Mouse (Mus musculus): ENCODE data around the gene Gm5134. TPM values are rescaled to one million over a fixed set of nuclear protein-coding genes. Genes with fewer than 3 reads are reported as not detected.

Gm5134 gene
- total RNA-seq, 2 experiments from 2014 or later, result not detected

DNA sequence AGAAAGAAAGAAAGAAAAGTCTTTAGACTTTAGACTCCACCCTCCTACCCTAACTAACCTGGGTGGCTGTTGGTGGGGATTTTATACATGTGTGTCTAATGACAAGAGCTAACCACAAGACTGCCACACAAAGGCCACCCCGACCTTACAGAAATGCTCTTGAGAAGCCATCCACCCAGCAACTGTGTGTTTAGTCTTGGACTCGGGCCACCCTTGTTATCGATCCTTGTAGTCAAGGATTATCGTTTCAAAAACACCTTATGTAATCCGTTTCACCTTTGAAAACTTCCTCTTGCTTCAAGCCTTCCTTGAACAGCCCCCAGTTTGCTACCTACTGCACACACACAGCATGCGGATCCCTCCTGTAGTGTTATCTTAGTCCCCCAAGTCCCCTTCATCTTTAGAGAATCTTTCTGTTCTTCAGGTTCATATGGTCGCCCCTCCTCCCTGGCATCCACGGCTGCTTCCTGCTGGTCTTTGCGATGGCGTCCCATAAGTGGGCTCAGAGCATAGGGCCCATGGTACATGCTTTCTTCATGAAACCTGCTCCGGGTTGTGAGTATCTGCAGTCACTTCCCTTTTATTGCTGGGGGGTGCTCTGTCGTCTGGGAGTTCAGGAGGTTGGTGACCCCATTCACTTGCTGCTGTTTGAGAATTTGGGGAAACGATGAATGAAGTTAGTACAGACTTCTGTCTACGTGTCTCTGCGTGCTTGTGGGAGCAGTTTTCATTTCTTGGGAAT, 11.4 kb upstream of the Gm5134 start, which contains the start of gene Vpreb3:
Vpreb3 (plus strand) TSS at position 322 of the 742 bp plus-strand sequence.
- no peak for TF ChIP-seq CTCF (IDR thresholded peaks at IDR 0.05)
- H3K4me3 ChIP-seq, result no peak within 1 kb of the TSS
- no peak for DNase-seq
- intact Hi-C loops (cut with DNase I), result no loop called here
- H3K27ac ChIP-seq, result peak within 1 kb of the TSS; percentile 58

GRCm38 (mm10) chr10:75944066-75944772, 10.1 kb upstream of the Gm5134 start:
- peak overlapping the region; percentile 58 for H3K27ac ChIP-seq
- no peak for DNase-seq
- H3K4me3 ChIP-seq, result no peak overlapping the region; the same call in 1 of the 2 replicates
- intact Hi-C loops (cut with DNase I), result no loop called here
- TF ChIP-seq CTCF (IDR thresholded peaks at IDR 0.05), result no peak

DNA sequence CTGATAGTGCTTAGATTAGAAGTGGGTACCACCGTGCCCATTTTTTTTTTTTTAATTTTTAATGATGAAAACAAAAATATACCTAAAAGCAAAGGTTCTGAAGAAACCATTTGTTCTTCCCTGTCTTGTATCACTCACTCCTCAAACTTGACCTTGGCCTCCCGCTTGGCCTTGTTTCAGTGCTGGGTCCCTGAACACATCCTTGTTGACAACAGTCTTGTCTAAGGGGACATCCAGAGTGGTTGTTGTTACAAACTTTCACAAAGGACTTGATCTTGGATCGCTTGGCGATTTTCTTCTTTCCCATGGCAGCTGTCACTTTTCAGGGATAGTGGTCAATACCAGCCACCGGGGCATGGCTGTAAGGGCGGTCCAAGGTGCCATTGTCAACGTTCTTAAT, 9.1 kb upstream of the Gm5134 start:
- intact Hi-C loops (cut with DNase I), result no loop called here
- H3K4me3 ChIP-seq, result no peak overlapping the region

GRCm38 (mm10) chr10:75945896-75946295, 8.4 kb upstream of the Gm5134 start:
- H3K4me3 ChIP-seq, result no peak overlapping the region
- no peak for DNase-seq
- H3K27ac ChIP-seq, result no peak overlapping the region
- intact Hi-C loops (cut with DNase I), result no loop called here
- TF ChIP-seq CTCF (IDR thresholded peaks at IDR 0.05), result no peak

More for the DNA sequence above, 9.1 kb upstream of the Gm5134 start:
- TF ChIP-seq CTCF (IDR thresholded peaks at IDR 0.05), result no peak
- no peak for DNase-seq
- H3K27ac ChIP-seq, result no peak overlapping the region

- Histone ChIP-seq H3K4me3 (no peak overlapping the region), H3K27ac (no peak overlapping the region)
- TF ChIP-seq CTCF (IDR thresholded peaks at IDR 0.05), result no peak
- intact Hi-C loops (cut with DNase I), result no loop called here
- no peak for DNase-seq
Observed at GRCm38 (mm10) chr10:75948079-75948478, 6.2 kb upstream of the Gm5134 start.

DNA sequence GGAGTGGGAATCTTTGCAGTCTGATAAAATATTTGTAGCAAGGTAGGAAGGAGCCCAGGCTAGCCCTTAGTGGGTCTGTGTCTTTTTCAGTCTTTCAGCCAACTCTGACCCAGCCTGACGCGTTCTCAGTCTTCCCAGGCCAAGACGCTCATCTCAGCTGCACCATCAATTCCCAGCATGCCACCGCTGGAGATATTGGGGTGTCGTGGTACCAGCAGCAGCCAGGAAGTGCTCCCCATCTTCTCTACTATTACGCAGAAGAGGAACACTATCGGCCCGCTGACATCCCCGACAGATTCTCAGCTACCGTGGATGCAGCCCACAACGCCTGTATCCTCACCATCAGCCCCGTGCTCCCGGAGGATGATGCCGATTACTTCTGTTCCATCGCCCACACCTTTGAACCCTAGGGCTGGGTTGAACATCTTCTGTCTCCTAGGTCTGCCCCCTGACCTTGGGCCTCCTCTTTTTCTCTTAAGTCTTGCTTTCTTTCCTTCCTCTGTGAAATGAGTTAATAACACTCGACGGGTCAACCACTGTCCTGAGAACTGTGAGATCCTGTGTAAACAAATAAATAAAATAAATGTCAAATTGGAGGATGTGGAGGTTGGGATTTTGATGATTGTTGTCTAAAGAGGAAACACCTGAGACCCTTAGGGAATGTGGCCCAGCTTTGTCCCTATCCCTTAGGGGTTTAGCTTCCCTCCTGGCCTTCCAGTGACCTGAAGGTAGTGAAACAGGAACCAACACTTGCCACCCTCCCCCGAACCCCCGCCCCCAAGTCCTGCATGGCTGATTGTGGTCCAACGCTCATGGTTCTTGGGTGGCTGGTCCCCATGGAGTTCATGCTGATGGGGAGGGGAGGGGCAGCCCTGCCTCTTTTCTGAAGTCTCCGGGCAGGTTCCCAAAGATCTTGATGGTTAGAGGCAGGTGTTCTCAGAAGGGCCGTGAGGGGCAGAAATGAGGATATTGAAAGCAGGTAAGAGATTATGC, 5.0 kb upstream of the Gm5134 start:
- no peak for DNase-seq
- H3K4me3 ChIP-seq, result no peak overlapping the region
- intact Hi-C loops (cut with DNase I), result loop anchor here (5.0 to 10.0 kb wide), 3 partner anchors 187 to 365 kb away; partner anchors contain the start of genes Cabin1 and Ggt5
- H3K27ac ChIP-seq, result no peak overlapping the region
- TF ChIP-seq CTCF (IDR thresholded peaks at IDR 0.05), result no peak

- Histone ChIP-seq H3K27ac (no peak overlapping the region), H3K4me3 (peak overlapping the region; percentile 68)
- no peak for TF ChIP-seq CTCF (IDR thresholded peaks at IDR 0.05)
- DNase-seq, result peak; percentile 38
- intact Hi-C loops (cut with DNase I), result loop anchor here (1.0 to 10.0 kb wide), 5 partner anchors 54 to 366 kb away; partner anchors contain the start of genes Cabin1 and Ggt5
Observed at GRCm38 (mm10) chr10:75950791-75951210, 3.5 kb upstream of the Gm5134 start.

- H3K4me3 ChIP-seq, result peak overlapping the region; percentile 68
- DNase-seq, result no peak
- intact Hi-C loops (cut with DNase I), result loop anchor here (1.0 to 10.0 kb wide), 5 partner anchors 54 to 367 kb away; partner anchors contain the start of genes Cabin1 and Ggt5
- H3K27ac ChIP-seq, result peak overlapping the region; percentile 61
- TF ChIP-seq CTCF (IDR thresholded peaks at IDR 0.05), result peak; percentile 75
Observed at GRCm38 (mm10) chr10:75951424-75952050, 2.8 kb upstream of the Gm5134 start.

GRCm38 (mm10) chr10:75973846-75974245, 19.5 kb downstream of the Gm5134 start:
- no peak for TF ChIP-seq CTCF (IDR thresholded peaks at IDR 0.05)
- DNase-seq, result no peak
- H3K27ac ChIP-seq, result no peak overlapping the region
- H3K4me3 ChIP-seq, result no peak overlapping the region
- intact Hi-C loops (cut with DNase I), result no loop called here

DNA sequence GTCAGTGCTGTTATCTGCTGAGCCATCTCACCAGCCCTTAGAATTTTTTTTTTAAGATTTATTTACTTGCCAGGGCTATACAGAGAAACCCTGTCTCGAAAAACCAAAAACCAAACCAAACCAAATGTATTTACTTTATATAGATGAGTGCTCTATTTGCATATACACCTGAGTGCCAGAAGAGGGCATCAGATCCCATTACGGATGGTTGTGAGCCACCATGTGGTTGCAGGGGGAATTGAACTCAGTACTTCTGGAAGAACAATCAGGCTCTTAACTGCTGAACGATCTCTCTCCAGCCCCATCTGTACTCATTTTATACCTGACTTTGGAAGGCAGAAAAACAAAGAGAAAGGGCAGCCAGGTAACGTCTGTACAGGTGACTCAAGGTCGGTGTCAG, 20.9 kb downstream of the Gm5134 start:
- peak; percentile 62 for TF ChIP-seq CTCF (IDR thresholded peaks at IDR 0.05)
- intact Hi-C loops (cut with DNase I), result no loop called here
- no peak overlapping the region for H3K27ac ChIP-seq
- no peak for DNase-seq
- no peak overlapping the region for H3K4me3 ChIP-seq

GRCm38 (mm10) chr10:75978119-75978834, 24.0 kb downstream of the Gm5134 start:
- DNase-seq, result no peak
- H3K4me3 ChIP-seq, result no peak overlapping the region
- no peak for TF ChIP-seq CTCF (IDR thresholded peaks at IDR 0.05)
- H3K27ac ChIP-seq, result no peak overlapping the region
- intact Hi-C loops (cut with DNase I), result no loop called here

Data from gastrocnemius, adult 2 months (tissue).